Mouse (Mus musculus) G1E (cell line): Measurements from ENCODE around the gene Pglyrp1. TPM values are rescaled to one million over a fixed set of nuclear protein-coding genes. Genes with fewer than 3 reads are reported as not detected.

Experiments
- ATAC-seq: 2 replicates; pipeline ENCODE4 v1.8.0; 2016; ENCODE audit warnings: mild to moderate bottlenecking; ENCODE audit not compliant: insufficient number of reproducible peaks, poor library complexity, low FRiP score, severe bottlenecking; ENCODE audit errors: extremely low read depth
- DNase-seq: peaks from one replicate; pipeline ENCODE4 v3.0.0; 2012; ENCODE audit warnings: low spot score
- H3K27me3 ChIP-seq: 2 replicates; pipeline ENCODE4 v1.6.1; 2012; ENCODE audit warnings: mild to moderate bottlenecking, low read length, inconsistent platforms; ENCODE audit not compliant: insufficient read depth
- H3K36me3 ChIP-seq: replicated peaks from 2 replicates; pipeline ENCODE3; 2012; ENCODE audit warnings: mild to moderate bottlenecking, inconsistent platforms
- H3K4me1 ChIP-seq: 2 replicates; pipeline ENCODE4 v1.6.1; 2012; ENCODE audit warnings: low read depth, low read length, inconsistent platforms, mixed read lengths; ENCODE audit not compliant: insufficient read depth
- H3K4me3 ChIP-seq: 2 replicates; pipeline ENCODE4 v1.5.1; 2012; ENCODE audit warnings: low read depth, mild to moderate bottlenecking, inconsistent platforms, low read length, moderate library complexity, mixed read lengths
- H3K9me3 ChIP-seq: replicated peaks from 2 replicates; pipeline ENCODE4 v1.6.1; 2012; ENCODE audit warnings: inconsistent platforms
- CTCF ChIP-seq: IDR thresholded peaks from 2 replicates; pipeline ENCODE4 v1.5.1; 2012; ENCODE audit warnings: low read depth, low read length, inconsistent platforms, mixed read lengths
- GATA1 ChIP-seq: IDR thresholded peaks from 2 replicates; pipeline ENCODE4 v1.6.1; 2012; ENCODE audit warnings: borderline replicate concordance, low read length, inconsistent platforms, mixed read lengths
- GATA2 ChIP-seq: IDR thresholded peaks from 2 replicates; pipeline ENCODE4 v1.6.1; 2012; ENCODE audit warnings: low read depth, low read length, inconsistent platforms, borderline replicate concordance
- POLR2AphosphoS5 ChIP-seq: IDR thresholded peaks from 2 replicates; pipeline ENCODE4 v1.6.1; 2012; ENCODE audit warnings: low read depth, low read length, inconsistent platforms; ENCODE audit not compliant: insufficient replicate concordance
- TAL1 ChIP-seq: conservative IDR thresholded peaks from 2 replicates; pipeline ENCODE4 v1.6.1; 2012; ENCODE audit warnings: low read depth, low read length, inconsistent platforms, mixed read lengths
- polyA plus RNA-seq: library from polyadenylated mRNA; stranded (reverse); fragments of >175 nt; gene quantifications from 2 replicates; pipeline ENCODE4 v1.2.3, GENCODE M21; 2012
- total RNA-seq, 2 experiments: library from RNA; stranded (forward) in 1 of 2; stranded (reverse) in 1 of 2; fragments of 200-1000 nt in 1 of 2; fragments of >200 nt in 1 of 2; fragmentation: Nextera tagmentation in 1 of 2; gene quantifications; 2 replicates each; pipeline ENCODE4 v1.2.3; 2014 to 2017

Gene Pglyrp1
- total and polyA plus RNA-seq, 3 experiments, result not detected

- H3K9me3 ChIP-seq, result no peaks in the 10 kb centered on the region
- no peaks in the 10 kb centered on the region for H3K4me1 ChIP-seq
- no peak for ATAC-seq
- H3K27me3 ChIP-seq, result no peaks in the 10 kb centered on the region
- H3K36me3 ChIP-seq, result no peaks in the 10 kb centered on the region
- no peak for DNase-seq
- TF ChIP-seq GATA1, result no peak
- no peak for TF ChIP-seq GATA2
- no peak for TF ChIP-seq POLR2AphosphoS5
- no peak for TF ChIP-seq CTCF
- TF ChIP-seq TAL1, result no peak
- H3K4me3 ChIP-seq, result no peak overlapping the region
Observed at GRCm38 (mm10) chr7:18840386-18841173, 30.6 kb upstream of the Pglyrp1 start.

- DNase-seq (no peak), ATAC-seq (no peak)
- no peaks in the 10 kb centered on the region for H3K36me3 ChIP-seq
- no peak overlapping the region for H3K4me3 ChIP-seq
- H3K27me3 ChIP-seq, result no peaks in the 10 kb centered on the region
- TF ChIP-seq GATA1, result no peak
- TF ChIP-seq GATA2, result no peak
- TF ChIP-seq CTCF, result no peak
- no peak for TF ChIP-seq POLR2AphosphoS5
- no peak for TF ChIP-seq TAL1
- no peaks in the 10 kb centered on the region for H3K9me3 ChIP-seq
- H3K4me1 ChIP-seq, result no peaks in the 10 kb centered on the region
Observed at GRCm38 (mm10) chr7:18841174-18841567, 30.0 kb upstream of the Pglyrp1 start.

GRCm38 (mm10) chr7:18844811-18845210, 26.3 kb upstream of the Pglyrp1 start:
- ATAC-seq, result no peak
- no peak overlapping the region for H3K4me3 ChIP-seq

GRCm38 (mm10) chr7:18848395-18848794, 22.7 kb upstream of the Pglyrp1 start:
- Histone ChIP-seq H3K36me3 (no peaks in the 10 kb centered on the region), H3K27me3 (no peaks in the 10 kb centered on the region; the same call in none of the 2 replicates), H3K4me3 (no peak overlapping the region), H3K4me1 (no peaks in the 10 kb centered on the region), H3K9me3 (no peaks in the 10 kb centered on the region)
- ATAC-seq (no peak), DNase-seq (no peak)
- TF ChIP-seq GATA1 (no peak), POLR2AphosphoS5 (no peak), CTCF (no peak), TAL1 (no peak), GATA2 (no peak)

More at GRCm38 (mm10) chr7:18844811-18845210, 26.3 kb upstream of the Pglyrp1 start:
- no peak for DNase-seq
- no peak for TF ChIP-seq GATA1
- no peak for TF ChIP-seq CTCF
- Histone ChIP-seq H3K9me3 (no peaks in the 10 kb centered on the region), H3K36me3 (no peaks in the 10 kb centered on the region), H3K27me3 (no peaks in the 10 kb centered on the region), H3K4me1 (no peaks in the 10 kb centered on the region)

GRCm38 (mm10) chr7:18858310-18858916, 12.7 kb upstream of the Pglyrp1 start:
- Histone ChIP-seq H3K4me1 (no peaks in the 10 kb centered on the region), H3K4me3 (no peak overlapping the region; the same call in 1 of the 2 replicates), H3K36me3 (no peaks in the 10 kb centered on the region), H3K27me3 (peaks cover 4% of the 10 kb centered on the region; the same call in 1 of the 2 replicates), H3K9me3 (no peaks in the 10 kb centered on the region)
- DNase-seq (no peak), ATAC-seq (no peak)
- no peak for TF ChIP-seq CTCF
- no peak for TF ChIP-seq TAL1
- TF ChIP-seq GATA2, result no peak
- no peak for TF ChIP-seq GATA1
- TF ChIP-seq POLR2AphosphoS5, result no peak

GRCm38 (mm10) chr7:18862801-18863200, 8.3 kb upstream of the Pglyrp1 start:
- Histone ChIP-seq H3K4me1 (no peaks in the 10 kb centered on the region), H3K9me3 (peaks cover 6% of the 10 kb centered on the region), H3K27me3 (peaks cover 4% of the 10 kb centered on the region; the same call in 1 of the 2 replicates), H3K4me3 (no peak overlapping the region), H3K36me3 (no peaks in the 10 kb centered on the region)
- TF ChIP-seq GATA1, result no peak
- TF ChIP-seq TAL1, result no peak
- TF ChIP-seq CTCF, result no peak
- no peak for TF ChIP-seq POLR2AphosphoS5
- no peak for TF ChIP-seq GATA2
- ATAC-seq (no peak), DNase-seq (no peak)

GRCm38 (mm10) chr7:18868491-18868890, 2.6 kb upstream of the Pglyrp1 start:
- ATAC-seq, result no peak
- DNase-seq, result no peak
- Histone ChIP-seq H3K4me3 (no peak overlapping the region), H3K27me3 (no peaks in the 10 kb centered on the region), H3K4me1 (peaks cover 3% of the 10 kb centered on the region; the same call in 1 of the 2 replicates), H3K9me3 (peaks cover 5% of the 10 kb centered on the region), H3K36me3 (no peaks in the 10 kb centered on the region)
- no peak for TF ChIP-seq GATA2
- no peak for TF ChIP-seq TAL1
- TF ChIP-seq CTCF, result no peak
- no peak for TF ChIP-seq POLR2AphosphoS5
- no peak for TF ChIP-seq GATA1
